Mouse (Mus musculus) spleen, postnatal 14 days (tissue): ENCODE data around the gene Clec2l.

Experiments
- DNase-seq, 2 experiments: peaks; one replicate each; pipeline ENCODE4 v3.0.0; 2021 to 2022; ENCODE audit warnings: low spot score in 2 of 2

Gene Clec2l

DNA sequence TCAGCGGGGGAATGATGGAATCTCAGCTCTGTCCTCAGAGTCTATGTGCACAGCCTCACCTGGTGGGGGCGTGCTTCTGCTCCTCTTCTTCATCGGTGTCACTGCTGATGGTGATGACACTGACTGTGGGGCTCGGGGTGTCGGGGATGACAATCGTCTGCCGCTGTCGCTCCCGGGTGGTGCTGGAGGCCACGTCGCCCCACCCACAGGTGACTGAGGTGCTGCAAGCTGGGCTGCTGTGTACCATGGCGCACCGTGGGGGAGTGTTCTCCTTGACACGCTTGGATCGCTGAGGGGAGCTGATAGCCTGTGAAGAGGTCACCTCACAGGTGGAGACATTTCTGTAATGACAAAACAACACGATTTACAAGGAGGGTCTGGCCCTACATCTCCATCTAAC lies 53.0 kb downstream of the Clec2l start:
- no peak for DNase-seq

GRCm38 (mm10) chr6:38718625-38719024 lies 55.8 kb downstream of the Clec2l start:
- no peak for DNase-seq

DNA sequence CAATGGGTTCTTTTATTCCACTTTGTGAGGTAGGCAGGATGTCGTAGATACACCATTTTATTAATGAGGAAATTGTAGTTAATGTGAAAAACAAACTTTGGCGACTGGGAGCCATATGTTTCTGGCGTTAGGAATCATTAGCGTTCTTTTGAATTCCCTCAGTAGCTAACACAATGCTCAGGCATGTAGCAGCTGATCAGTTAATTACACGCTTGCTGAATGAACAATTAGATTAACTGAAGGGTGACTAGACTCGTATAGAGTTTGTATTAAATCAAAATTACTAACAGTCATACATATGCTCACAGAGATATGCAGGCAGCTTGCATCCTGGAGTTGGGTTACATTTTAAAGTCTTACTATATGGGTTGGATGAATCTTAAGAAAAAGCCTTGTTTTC lies 56.4 kb downstream of the Clec2l start:
- DNase-seq = no peak

DNA sequence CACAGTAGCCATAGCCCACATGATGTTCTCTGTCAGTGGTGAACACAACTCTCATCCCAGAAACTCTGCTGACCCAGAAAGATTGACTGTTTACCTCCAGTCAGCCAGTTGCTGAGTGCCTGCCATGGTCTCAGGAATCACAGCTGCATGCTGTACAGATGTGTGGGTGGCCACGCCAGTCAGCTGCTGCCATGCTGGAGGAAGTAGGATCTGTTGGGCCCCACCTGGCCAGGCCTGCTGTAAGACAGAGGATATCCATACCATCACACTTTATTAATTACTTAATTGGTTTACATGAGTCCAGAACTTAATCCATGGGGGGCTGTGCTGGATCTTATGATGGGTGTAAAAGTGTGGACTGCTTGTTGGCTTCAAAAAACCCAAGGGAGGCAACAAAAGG lies 58.5 kb downstream of the Clec2l start:
- no peak for DNase-seq

GRCm38 (mm10) chr6:38725515-38725914 lies 62.6 kb downstream of the Clec2l start:
- DNase-seq = no peak
